Mouse (Mus musculus): ENCODE data around the gene Slc7a6. TPM values are rescaled to one million over a fixed set of nuclear protein-coding genes. Genes with fewer than 3 reads are reported as not detected.

The Slc7a6 gene
- polyA plus RNA-seq, 1 experiment from 2014 or later = 68.9 TPM

DNA sequence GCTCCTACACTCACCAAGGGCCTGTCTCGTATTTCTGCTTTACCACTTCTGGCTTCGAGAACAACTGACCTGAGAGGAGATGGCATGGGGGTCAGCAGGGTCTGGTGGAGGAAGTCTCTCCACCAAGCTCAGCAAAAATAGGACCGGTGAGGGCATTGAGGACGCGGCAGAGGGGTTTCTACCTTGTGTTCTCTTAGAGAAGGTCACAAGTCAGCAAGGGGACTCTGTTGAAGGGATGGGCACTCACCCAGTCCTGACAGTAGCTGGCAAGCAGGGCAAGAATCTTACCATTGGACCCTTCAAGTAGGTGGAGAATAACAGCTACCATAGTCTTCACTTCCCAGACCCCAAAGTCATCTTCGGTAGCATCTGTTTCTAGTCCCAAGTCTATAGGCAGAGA is 34.7 kb upstream of the Slc7a6 start:
- Histone ChIP-seq H3K4me3 (no peak overlapping the region), H3K4me2 (replicated peaks) (0 out of 2 replicates have a peak overlapping the region, but pooled peaks have one; percentile 26), H3K9me3 (no peaks in the 10 kb centered on the region), H3K9ac (no peak overlapping the region), H3K27me3 (peaks cover 65% of the 10 kb centered on the region), H3K36me3 (peaks cover 40% of the 10 kb centered on the region), H3K27ac (no peak overlapping the region), H3K4me1 (peaks cover 39% of the 10 kb centered on the region)
- WGBS = 67% methylated on average over 6 of the region's 6 CpGs
- ATAC-seq (ENCODE audit: low FRiP score, low read depth) = no peak

DNA sequence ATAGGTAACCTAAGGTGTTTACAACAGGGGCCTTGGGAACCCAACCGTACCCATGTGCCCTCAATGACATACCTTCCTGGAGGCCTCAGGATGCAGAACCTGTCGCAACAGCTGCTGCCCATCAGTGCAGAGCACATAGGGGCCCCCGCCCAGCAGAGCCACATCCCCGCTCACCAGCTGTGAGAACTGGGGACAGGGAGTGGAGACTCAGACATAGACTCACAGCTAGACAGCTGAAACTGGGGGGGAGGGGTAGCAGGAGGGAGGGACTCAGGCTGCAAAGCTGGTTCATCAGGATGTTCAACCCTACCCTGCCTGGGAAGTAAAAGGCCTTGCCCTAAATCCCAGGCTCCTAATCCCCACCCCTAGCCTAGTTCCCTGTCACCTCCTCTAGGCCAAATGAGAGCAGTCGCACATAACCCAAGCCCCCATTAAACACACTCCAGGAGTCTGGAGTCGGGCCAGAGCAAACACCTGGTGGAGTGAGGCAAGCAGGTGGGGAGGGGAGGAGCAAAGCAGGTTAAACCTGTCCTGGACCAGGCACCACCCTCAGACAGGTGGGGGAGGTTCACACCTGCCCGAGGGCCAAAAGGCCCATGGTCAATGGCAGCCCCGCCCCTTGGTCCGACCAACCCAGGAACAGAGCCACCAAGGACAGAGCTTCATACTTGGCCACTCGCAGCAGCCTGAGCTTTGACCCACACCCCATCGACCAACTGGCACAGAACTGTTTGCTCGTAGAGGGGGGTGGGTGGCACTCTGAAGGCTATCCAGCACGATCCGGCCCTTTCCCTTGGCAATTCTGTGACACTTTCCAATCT is 33.7 kb upstream of the Slc7a6 start:
- Histone ChIP-seq H3K9ac (no peak overlapping the region), H3K27ac (no peak overlapping the region), H3K9me3 (no peaks in the 10 kb centered on the region), H3K36me3 (peaks cover 31% of the 10 kb centered on the region), H3K4me2 (replicated peaks) (peak overlapping the region; percentile 94), H3K4me1 (peaks cover 39% of the 10 kb centered on the region), H3K27me3 (peaks cover 72% of the 10 kb centered on the region), H3K4me3 (peak overlapping the region; percentile 55)
- ATAC-seq (ENCODE audit: low FRiP score, low read depth) = peak; percentile 39; the same call in 1 of the 2 replicates
- 13% methylated on average over 14 of the region's 14 CpGs for WGBS

GRCm38 (mm10) chr8:106135672-106136071 is 33.0 kb upstream of the Slc7a6 start:
- 4% methylated on average over 19 of the region's 19 CpGs for WGBS
- peak overlapping the region; percentile 59; the same call in 1 of the 2 replicates for H3K9ac ChIP-seq
- ATAC-seq (ENCODE audit: low FRiP score, low read depth) = no peak
- no peak overlapping the region; the same call in 1 of the 2 replicates for H3K27ac ChIP-seq
- peaks cover 24% of the 10 kb centered on the region for H3K36me3 ChIP-seq
- H3K4me1 ChIP-seq = peaks cover 39% of the 10 kb centered on the region
- H3K4me3 ChIP-seq = peak overlapping the region; percentile 55
- H3K27me3 ChIP-seq = peaks cover 77% of the 10 kb centered on the region
- H3K4me2 ChIP-seq (replicated peaks) = peak overlapping the region; percentile 94
- no peaks in the 10 kb centered on the region for H3K9me3 ChIP-seq

- Histone ChIP-seq H3K27me3 (peaks cover 77% of the 10 kb centered on the region), H3K4me3 (peak within 1 kb of the TSS; percentile 55), H3K27ac (peak within 1 kb of the TSS; percentile 33; the same call in 1 of the 2 replicates), H3K4me1 (peaks cover 39% of the 10 kb centered on the region), H3K4me2 (replicated peaks) (peak within 1 kb of the TSS; percentile 94), H3K9me3 (no peaks in the 10 kb centered on the region), H3K36me3 (peaks cover 18% of the 10 kb centered on the region), H3K9ac (peak within 1 kb of the TSS; percentile 68)
- no peak for ATAC-seq (ENCODE audit: low FRiP score, low read depth)
- WGBS = 1% methylated on average over 83 of the region's 86 CpGs
These were observed 32.2 kb upstream of the Slc7a6 start, which contains the start of gene Esrp2 for GRCm38 (mm10) chr8:106136156-106137130. TSS of gene Esrp2 (minus strand) at chr8:106136974.

- Histone ChIP-seq H3K9ac (peak overlapping the region; percentile 68), H3K36me3 (peaks cover 9% of the 10 kb centered on the region), H3K4me3 (peak overlapping the region; percentile 55), H3K27me3 (peaks cover 71% of the 10 kb centered on the region), H3K27ac (no peak overlapping the region), H3K4me2 (replicated peaks) (peak overlapping the region; percentile 94), H3K4me1 (peaks cover 39% of the 10 kb centered on the region), H3K9me3 (no peaks in the 10 kb centered on the region)
- no peak for ATAC-seq (ENCODE audit: low FRiP score, low read depth)
- WGBS = 5% methylated on average over 22 of the region's 22 CpGs
These were observed 31.3 kb upstream of the Slc7a6 start for GRCm38 (mm10) chr8:106137218-106137905.

GRCm38 (mm10) chr8:106137906-106138477 is 30.7 kb upstream of the Slc7a6 start:
- Histone ChIP-seq H3K9ac (peak overlapping the region; percentile 68), H3K36me3 (peaks cover 3% of the 10 kb centered on the region; the same call in 1 of the 2 replicates), H3K4me2 (replicated peaks) (peak overlapping the region; percentile 94), H3K9me3 (no peaks in the 10 kb centered on the region), H3K27me3 (peaks cover 64% of the 10 kb centered on the region), H3K4me3 (peak overlapping the region; percentile 55), H3K4me1 (peaks cover 39% of the 10 kb centered on the region), H3K27ac (no peak overlapping the region)
- ATAC-seq (ENCODE audit: low FRiP score, low read depth) = peak; percentile 62; the same call in 1 of the 2 replicates
- under 1% methylated on average over 24 of the region's 24 CpGs for WGBS

DNA sequence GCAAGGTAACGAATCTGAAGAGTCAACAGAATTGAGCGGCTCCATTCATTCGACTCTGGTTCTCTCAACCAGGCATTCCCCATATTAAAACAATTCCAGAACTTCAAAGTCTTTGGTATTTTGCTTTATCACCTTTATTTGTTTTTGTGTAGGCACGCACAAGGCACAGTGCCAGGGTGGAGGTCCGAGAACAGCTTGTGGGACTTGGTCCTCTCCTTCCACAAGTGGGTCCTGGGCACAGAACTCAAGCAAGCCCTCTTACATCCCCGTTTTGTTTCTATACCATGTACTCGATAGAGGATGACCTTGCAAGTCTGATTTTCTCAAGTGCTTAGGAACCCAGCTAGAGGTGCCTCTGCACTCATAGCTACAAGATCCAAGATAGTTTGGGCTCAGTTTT is 30.0 kb upstream of the Slc7a6 start:
- no peaks in the 10 kb centered on the region for H3K9me3 ChIP-seq

GRCm38 (mm10) chr8:106140191-106140590 is 28.5 kb upstream of the Slc7a6 start:
- no peak overlapping the region for H3K27ac ChIP-seq
- no peaks in the 10 kb centered on the region for H3K9me3 ChIP-seq
- no peak overlapping the region for H3K9ac ChIP-seq
- ATAC-seq (ENCODE audit: low FRiP score, low read depth) = no peak
- no peaks in the 10 kb centered on the region for H3K36me3 ChIP-seq
- no peak overlapping the region for H3K4me3 ChIP-seq
- H3K4me1 ChIP-seq = peaks cover 30% of the 10 kb centered on the region
- H3K27me3 ChIP-seq = peaks cover 42% of the 10 kb centered on the region
- H3K4me2 ChIP-seq (replicated peaks) = no peak overlapping the region
- 65% methylated on average over 5 of the region's 5 CpGs for WGBS

More for the DNA sequence above, 30.0 kb upstream of the Slc7a6 start:
- Histone ChIP-seq H3K4me3 (peak overlapping the region; percentile 55), H3K9ac (peak overlapping the region; percentile 68), H3K36me3 (no peaks in the 10 kb centered on the region), H3K27me3 (peaks cover 58% of the 10 kb centered on the region), H3K27ac (no peak overlapping the region), H3K4me2 (replicated peaks) (peak overlapping the region; percentile 94), H3K4me1 (peaks cover 39% of the 10 kb centered on the region)
- 17% methylated on average over 7 of the region's 7 CpGs for WGBS
- ATAC-seq (ENCODE audit: low FRiP score, low read depth) = no peak

DNA sequence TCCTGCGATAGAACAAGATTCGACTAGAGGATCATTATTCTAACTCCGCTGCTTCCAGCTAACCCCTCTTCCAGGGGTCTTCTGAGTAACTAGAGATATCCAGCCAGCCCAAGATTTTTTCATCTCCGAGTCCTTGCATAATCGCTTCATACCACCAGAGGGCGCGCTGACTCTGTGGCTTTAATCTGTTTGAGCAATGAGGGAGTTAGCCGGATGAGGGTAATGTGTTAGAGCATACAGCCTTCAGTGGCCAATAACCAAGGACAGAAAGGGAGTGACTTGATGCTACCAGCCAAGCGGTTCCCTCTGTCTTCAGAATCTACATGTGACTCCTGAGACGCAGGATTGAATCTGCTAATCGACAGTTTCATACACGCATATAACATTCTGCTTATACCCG is 27.9 kb upstream of the Slc7a6 start:
- no peak for ATAC-seq (ENCODE audit: low FRiP score, low read depth)
- H3K9me3 ChIP-seq = no peaks in the 10 kb centered on the region
- H3K4me2 ChIP-seq (replicated peaks) = 0 out of 2 replicates have a peak overlapping the region, but pooled peaks have one; percentile 21
- H3K4me1 ChIP-seq = peaks cover 26% of the 10 kb centered on the region
- no peak overlapping the region for H3K4me3 ChIP-seq
- H3K9ac ChIP-seq = no peak overlapping the region
- H3K27ac ChIP-seq = no peak overlapping the region
- 15% methylated on average over 13 of the region's 13 CpGs for WGBS
- peaks cover 36% of the 10 kb centered on the region for H3K27me3 ChIP-seq
- H3K36me3 ChIP-seq = no peaks in the 10 kb centered on the region

GRCm38 (mm10) chr8:106145331-106145730 is 23.3 kb upstream of the Slc7a6 start:
- no peaks in the 10 kb centered on the region for H3K36me3 ChIP-seq
- no peak for ATAC-seq (ENCODE audit: low FRiP score, low read depth)
- no peak overlapping the region for H3K9ac ChIP-seq
- no peaks in the 10 kb centered on the region for H3K4me1 ChIP-seq
- 79% methylated on average over 2 of the region's 2 CpGs for WGBS
- no peaks in the 10 kb centered on the region for H3K9me3 ChIP-seq
- H3K27me3 ChIP-seq = peaks cover 1% of the 10 kb centered on the region; the same call in 1 of the 2 replicates
- H3K4me3 ChIP-seq = no peak overlapping the region
- no peak overlapping the region for H3K27ac ChIP-seq
- H3K4me2 ChIP-seq (replicated peaks) = no peak overlapping the region

DNA sequence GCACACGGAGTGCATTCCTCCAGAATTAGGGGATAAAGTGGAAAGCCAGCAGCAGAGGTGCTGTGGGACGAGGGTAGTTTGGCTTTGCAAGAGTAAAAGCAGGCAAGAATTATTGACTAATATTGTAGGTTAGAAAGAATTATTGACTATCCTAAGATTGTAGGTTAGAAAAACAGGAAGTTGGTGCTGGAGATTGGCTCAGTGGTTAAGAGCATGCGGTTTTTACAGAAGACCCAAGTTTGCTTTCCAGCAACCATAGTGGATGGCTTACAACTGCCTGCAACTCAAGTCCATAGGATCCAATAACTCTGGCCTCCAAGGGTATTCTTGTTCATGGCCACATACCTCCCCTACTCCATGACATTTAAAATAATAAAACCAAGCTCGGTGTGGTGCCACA is 22.6 kb upstream of the Slc7a6 start:
- 88% methylated on average over 4 of the region's 4 CpGs for WGBS
- no peak overlapping the region for H3K9ac ChIP-seq
- H3K4me3 ChIP-seq = no peak overlapping the region
- no peaks in the 10 kb centered on the region for H3K27me3 ChIP-seq
- no peaks in the 10 kb centered on the region for H3K9me3 ChIP-seq
- H3K4me2 ChIP-seq (replicated peaks) = no peak overlapping the region
- no peak overlapping the region for H3K27ac ChIP-seq
- no peaks in the 10 kb centered on the region for H3K36me3 ChIP-seq
- peaks cover 5% of the 10 kb centered on the region for H3K4me1 ChIP-seq
- ATAC-seq (ENCODE audit: low FRiP score, low read depth) = no peak
